Mouse (Mus musculus): ENCODE measurements at regions not wholly inside any gene's neighbourhood (a gene's known extent, or its start where the extent isn't known, plus 50 kb on each side); places are given as distances from the start of the nearest gene placed in this dataset.

DNA sequence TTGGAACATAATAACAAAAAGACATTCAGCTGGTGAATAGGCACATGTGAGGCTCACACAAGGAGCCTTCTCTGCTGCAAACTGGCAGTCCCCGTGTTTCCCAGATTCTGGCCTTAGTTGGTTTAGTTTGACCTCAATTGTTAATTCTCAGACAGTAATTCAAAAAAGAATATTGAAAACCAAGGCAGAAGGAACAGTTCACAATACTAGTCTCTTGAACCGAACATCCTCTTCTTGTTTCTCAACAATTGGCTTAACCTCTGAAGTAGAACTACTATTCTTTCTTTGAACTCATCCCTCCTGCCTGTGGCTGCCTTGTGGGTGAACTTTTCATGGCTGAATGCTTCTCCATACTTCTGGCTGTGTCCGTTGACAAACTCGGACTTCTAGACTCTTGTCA, 110.4 kb upstream of the Neil3 start:
- no peak for ATAC-seq (ENCODE audit: poor library complexity, severe bottlenecking)

DNA sequence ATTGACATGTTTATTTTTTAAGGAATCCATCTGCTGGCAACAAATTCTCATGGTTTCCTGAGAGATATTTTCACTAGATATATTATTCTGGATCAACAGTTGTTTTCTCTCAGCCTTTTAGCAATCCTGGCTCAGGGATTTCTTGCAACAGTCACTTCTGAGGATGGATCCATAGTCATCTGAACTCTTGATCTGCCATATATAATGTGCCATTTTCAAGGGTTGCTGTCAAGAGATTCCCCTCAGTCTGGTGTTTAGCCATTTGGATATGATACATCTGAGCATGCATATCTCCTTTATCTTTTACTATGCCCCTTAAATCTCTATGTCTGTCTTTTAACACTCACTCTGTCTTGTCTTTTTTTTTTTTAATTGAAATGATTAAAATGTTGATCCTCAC, 130.3 kb upstream of the Neil3 start:
- no peak for ATAC-seq (ENCODE audit: poor library complexity, severe bottlenecking)

DNA sequence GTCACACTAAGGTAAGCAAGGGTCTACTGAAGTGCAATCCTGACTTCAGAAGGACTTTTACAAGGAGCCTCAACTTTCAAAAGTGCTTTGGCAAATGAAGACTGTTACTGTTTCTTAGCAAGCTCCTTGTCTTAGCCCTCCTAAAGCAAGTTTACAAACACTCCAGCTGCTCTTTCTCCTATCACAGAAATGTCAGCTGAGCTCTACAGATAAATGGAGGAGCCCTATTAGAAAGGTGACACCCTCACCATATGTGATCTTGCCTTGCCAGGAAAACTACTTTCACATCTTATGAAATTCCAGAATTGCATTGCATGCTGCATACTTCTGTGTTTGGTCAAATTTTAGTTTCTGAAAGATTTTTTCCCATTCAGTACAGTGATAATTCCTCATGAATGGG, 136.6 kb upstream of the Neil3 start:
- ATAC-seq (ENCODE audit: poor library complexity, severe bottlenecking), result no peak

DNA sequence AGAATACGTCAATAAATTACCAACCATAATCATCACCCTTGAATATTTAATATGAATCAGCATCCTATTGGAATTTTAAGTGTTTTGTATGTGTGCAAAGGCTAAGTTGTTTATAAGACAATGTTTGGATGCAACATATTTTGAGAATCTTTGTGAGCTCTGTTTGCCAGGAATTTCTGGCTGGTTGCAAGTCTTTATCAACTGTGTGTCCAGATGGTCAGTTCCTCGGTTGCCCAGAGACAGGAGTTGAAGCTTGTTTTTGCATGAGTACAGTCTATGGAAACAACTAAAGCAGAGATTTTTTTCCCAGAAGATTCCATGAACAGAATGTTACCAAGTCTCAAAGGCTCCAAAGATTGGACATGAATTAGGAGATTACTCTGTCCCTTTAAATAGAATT, 142.0 kb upstream of the Neil3 start:
- no peak for ATAC-seq (ENCODE audit: poor library complexity, severe bottlenecking)

DNA sequence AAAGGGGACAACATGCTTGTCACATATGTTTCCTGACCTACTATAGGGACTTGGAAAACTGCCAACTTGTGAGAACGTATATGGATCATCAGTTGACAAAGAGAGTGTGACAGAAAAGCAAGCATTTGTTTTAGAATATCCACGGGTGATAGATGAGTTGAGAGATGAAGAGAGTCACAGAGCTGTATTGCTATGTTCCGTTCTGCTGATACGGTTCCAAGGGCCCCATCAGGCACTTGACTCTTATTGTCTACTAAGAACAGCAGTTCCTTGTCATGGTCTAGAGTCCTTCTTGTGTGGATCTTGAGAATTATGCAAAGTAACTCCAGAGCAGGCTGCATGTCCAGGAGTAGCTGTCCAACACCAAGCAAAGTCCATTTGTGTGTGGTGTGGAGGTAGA, 143.0 kb upstream of the Neil3 start:
- no peak for ATAC-seq (ENCODE audit: poor library complexity, severe bottlenecking)

DNA sequence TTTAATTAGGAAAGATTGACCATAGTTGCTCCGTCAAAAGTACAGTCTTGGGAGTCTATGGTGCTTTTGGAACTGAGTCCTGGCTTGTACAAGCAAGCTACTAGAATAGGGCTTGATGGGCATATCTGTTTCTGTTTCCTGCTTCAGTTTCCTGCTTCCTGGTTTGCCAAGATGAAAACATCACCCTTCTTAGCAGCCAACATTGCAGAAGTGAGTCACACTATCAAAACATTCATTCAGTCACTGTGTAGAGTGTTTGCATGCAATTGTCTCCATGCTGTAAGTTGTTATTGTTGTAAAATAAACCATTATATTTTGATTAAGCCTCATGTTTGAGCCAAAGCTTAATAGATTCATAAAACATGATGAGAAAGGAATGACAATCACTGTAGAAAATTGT, 149.3 kb upstream of the Neil3 start:
- ATAC-seq (ENCODE audit: poor library complexity, severe bottlenecking), result no peak

DNA sequence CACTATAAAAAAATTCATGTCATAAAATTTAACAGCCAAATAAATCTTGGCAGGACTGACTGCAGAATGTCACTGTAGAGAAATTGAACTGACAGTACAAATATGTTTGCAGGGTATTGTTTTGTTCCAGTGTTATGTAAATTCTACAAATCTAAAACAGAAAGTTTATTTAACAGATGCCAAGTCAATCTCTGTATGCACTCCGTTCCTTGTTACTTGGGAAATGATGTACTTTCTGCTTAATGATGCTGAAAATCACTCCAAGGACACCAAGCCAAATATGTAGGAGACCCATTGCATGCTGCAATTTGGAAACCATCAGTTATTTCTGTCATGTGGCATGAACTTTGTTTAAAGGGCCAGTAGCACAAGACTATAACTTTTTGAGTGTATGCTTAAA, 182.3 kb upstream of the Neil3 start:
- ATAC-seq (ENCODE audit: poor library complexity, severe bottlenecking), result no peak

DNA sequence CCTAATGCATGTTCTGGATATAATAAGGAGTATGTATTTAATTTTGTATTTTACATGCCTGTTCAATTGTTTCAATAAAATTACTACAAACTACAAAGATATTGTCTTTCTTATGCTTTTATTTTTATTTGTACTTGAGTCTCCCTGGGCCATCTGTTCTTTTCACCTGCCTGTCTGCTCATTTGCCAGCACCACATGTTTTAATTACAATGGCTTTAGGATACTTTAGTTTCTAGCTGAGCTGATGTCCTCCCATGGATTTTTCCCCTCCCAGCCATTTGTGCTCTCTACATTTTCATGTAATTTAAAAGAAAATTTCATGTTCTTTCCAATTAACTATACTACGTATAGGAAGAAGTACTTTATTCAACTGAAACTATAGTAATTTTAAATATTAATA, 188.5 kb upstream of the Neil3 start:
- no peak for ATAC-seq (ENCODE audit: poor library complexity, severe bottlenecking)

DNA sequence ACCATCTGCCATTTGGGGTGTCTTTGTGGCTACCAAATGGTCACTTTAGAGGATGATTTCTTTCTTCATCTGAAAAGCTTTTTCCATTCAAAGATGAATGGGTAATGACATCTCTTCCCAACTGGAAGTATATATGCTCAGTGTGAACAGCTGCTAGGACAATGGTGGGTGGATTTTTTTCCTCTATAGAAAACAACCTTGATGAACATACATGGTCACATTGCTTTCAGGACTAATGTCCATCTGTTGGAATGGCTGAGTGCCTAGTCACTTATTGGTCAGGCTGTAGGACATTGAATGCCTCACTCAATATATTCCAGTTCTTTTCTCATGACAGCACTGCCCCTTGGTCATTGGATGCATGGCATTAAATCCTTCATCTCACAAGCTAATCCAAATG, 209.0 kb upstream of the Neil3 start:
- ATAC-seq (ENCODE audit: poor library complexity, severe bottlenecking), result no peak

DNA sequence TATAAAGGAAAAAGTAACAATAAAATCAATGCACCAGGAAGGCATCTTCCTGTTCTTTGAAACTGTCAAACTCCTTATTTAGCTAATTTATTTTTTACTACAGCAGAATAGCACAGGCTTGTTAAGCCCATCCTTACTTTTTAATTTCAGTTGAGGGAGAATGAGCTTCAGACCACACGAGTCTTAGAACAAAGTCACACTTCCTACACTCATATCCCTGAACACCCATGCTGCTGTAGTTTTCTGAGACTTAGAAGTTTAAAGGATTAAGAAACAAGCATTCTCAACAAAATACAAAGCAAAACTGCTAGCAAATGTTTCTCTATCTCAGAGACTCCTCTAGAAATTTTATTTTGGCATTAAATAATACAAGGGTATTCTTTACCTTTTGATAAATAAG, 208.8 kb upstream of the Vegfc start:
- no peak for ATAC-seq (ENCODE audit: poor library complexity, severe bottlenecking)

DNA sequence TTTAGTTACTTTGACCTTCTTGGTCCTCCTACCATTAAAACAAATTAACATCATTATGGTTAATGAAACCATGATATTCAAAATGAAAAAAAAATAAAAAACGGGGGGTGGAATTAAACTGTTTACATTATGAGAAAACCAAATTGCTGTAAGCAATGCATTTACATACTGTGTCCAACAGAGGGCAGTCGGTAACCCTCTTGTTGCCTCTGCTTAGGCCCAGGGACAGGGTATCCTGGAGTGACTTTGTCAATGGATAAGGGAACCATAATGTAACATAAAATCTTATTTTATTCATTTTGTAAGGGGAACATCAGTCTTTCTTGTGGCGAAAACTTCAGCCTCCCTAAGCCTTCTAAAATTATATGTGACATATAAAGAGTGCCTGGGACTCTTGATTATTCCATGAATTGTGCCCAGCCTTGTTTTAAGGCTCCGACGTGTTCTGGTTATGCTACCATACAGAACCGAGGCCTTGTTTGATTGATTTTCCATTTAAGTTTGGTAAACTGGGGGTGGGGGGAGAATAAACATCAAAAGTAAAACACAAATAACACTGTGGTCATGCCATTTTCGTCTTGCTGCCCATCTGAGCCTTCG, 207.3 kb upstream of the Vegfc start:
- ATAC-seq (ENCODE audit: poor library complexity, severe bottlenecking), result peak; percentile 83

DNA sequence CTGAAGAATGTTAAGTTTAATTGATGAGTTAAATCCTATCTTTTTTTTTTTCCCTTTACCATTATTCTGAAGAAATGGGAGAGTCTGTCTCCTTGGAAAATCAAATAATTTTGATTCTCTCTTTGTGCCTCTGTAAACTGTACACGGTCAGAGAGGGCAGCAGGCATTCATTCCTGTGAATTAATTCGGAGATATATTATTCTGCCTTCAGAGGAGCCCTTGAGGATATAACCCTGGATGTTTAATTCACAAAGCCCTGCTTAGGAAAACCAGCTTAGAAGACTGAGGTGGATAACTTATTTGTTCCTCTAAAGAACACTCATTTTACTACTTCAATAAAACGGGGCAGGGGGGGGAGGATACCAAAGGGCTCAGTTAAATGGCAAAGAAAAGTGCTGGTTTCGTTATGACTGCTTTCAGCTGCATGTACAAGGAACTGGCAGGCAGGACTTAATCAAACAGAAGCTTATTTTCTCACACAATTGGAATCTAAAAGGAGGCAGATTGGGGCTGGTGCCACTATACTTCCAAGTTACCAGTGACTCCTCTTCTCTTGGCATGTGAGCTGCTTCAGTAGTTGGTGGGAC, 205.3 kb upstream of the Vegfc start:
- no peak for ATAC-seq (ENCODE audit: poor library complexity, severe bottlenecking)

DNA sequence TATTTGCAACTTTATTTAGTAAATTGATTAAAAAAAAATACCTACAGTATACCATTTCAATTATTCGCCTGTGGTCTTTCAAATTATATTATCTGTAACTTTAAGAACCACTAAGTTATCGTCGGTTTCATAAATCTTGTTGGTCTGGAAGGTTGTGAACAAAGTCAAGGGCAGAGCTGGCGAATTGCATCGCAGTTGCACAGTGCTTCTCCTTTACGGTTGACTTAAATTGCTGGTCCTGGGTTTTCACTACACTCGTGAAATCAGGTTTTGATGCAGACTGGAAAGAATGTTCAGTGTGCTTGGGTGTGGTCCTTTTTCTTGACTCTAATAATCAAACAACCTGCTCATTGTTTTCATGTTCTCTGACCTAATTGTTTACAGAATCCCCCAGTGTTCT, 198.6 kb upstream of the Vegfc start:
- no peak for ATAC-seq (ENCODE audit: poor library complexity, severe bottlenecking)

DNA sequence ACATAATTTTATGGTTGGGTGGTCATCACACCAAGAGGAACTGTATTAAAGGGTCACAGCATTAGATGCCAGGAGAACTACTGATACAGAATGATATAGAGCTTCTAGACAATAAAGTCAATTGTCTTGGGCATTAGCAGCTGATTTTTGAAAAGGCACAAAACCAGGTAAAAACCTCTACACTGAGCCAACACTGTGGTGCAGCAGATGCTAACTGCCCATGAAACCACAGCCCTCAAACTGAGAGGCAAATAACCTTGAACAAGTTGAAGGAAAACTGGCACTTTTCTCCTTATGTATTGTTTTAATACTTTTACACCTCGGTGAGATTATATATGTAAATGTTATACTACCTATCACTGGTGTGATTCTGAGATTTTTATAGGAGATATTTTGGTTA, 195.9 kb upstream of the Vegfc start:
- no peak for ATAC-seq (ENCODE audit: poor library complexity, severe bottlenecking)

DNA sequence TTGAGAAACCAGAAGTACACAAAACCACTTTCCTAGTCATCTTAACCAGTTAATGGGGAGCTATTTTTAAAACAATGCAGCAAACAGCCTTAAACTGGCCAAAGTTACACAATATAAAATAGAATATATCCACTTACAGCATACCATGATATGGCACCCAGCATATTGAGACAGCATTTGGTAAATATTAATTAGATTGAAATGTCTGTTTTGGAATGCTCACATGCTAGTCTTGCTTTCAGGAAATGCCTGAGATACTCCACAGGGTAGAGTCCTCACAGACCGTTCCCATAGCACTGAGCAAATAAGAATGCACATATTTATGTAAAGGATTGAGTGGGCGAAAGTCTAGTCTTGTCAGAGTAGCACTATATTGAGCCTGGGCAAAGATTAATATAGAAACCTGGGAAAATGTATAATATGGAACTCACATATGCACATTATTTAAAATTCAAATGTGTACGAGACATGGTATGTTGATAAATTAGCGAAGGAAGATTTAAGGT, 185.1 kb upstream of the Vegfc start:
- no peak for ATAC-seq (ENCODE audit: poor library complexity, severe bottlenecking)

DNA sequence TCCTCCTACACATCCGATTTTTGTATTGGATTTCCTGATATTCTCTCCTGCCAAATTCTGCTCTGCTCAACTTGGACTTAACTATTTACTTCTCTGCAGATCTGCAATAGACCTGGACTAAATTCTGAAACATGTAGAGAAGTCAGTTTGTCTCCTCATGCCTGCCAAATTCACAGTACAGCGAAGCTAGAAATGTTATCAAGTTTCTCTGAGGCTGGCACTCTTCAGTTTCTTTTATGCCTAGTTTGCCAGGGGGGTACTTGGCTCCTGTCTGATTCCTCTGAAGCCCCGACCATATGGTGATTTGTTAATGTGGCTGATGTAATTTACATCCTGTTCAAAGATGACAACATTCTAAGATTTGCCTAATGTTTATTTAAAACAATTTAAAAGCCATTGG, 184.6 kb upstream of the Vegfc start:
- ATAC-seq (ENCODE audit: poor library complexity, severe bottlenecking), result no peak

DNA sequence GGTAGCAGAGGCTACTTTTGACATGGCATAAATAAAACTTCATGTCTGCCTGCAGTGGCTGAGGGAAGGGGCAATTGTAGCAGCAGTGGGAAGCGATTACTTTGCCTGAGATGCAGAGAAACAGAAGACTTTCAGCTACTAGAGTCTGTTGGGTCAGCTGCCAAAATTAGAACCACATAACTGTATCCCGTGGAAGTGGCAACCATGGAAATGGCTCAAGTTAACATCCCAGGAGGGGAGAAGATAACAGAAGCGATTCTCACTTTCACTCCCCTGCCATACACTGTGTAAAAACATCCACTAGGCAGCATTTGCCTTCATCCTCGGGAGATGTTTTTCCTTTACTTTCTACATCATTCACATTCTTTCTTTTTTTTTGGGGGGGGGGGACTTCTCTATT, 155.1 kb upstream of the Vegfc start:
- no peak for ATAC-seq (ENCODE audit: poor library complexity, severe bottlenecking)

DNA sequence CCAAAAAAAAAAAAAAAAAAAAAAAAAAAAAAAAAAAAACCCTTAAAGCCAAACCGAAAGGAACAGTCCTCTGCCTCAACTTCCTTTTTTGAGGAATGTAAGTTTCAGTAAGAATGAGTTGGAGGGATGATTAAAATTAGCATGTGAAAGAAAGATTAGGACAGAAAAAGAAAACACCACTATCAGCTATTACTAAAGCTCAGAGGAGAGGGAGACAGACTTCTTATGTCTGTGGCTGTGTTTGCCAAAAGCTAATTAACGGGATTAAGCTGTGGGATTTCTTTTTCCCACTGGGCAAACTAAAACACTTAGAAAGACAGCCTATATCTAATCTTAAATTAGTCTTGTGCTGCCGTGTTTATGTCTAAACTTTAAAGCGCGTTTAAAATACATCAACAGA, 146.7 kb upstream of the Vegfc start:
- ATAC-seq (ENCODE audit: poor library complexity, severe bottlenecking), result no peak

DNA sequence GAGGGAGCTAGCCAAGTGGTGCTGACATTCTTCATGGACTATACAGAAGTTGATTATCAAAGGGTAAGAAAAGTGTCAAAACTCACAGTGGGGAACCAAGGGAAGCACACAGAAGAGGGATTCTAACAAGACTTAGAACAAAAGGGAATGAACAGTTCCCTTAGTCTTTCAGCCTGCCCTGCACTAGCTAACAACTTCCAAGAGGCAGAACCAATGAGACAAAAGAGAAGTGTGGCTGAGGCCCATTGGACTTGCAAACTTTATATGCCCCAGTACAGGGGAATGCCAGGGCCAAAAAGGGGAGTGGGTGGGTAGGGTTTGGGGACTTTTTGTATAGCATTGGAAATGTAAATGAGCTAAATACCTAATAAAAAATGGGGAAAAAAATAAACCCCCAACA, 139.0 kb upstream of the Vegfc start:
- no peak for ATAC-seq (ENCODE audit: poor library complexity, severe bottlenecking)

DNA sequence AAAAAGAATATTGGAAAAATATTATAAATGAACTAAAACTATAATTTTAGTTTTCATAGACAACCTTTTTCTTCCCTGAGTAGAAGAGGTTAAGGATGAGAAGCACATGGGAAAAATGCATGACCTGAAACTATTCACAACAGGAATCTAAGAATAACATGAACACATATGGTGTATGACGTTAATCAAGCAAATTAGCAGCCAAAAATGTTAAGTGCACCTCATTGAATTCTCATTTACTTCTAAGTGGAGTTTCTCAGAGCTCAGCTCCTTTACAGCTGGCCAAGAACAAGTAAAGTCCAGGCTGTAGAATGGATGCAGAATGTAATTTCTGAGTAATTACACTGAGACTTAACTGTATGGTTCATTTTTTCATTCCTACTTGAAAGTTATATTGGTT, 137.9 kb upstream of the Vegfc start:
- no peak for ATAC-seq (ENCODE audit: poor library complexity, severe bottlenecking)

DNA sequence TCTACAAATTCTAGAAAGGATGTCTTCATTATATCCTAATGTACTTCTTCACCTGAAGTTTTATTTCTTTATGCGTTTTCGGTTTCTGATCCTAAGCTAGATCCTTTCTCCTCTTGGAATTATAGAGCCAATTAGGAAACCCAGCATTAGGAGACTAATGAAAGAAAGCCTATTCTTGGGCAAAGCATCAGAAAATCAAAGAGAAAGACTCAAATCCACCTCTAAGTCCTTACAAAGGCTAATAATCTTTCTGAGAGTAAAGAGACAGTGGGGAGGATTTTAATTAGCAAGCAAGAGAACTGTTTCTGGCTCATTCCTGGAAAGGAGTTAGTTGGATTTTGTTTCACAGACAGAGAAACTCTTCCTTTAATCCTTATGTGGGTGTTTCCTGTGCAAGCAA, 136.3 kb upstream of the Vegfc start:
- no peak for ATAC-seq (ENCODE audit: poor library complexity, severe bottlenecking)

DNA sequence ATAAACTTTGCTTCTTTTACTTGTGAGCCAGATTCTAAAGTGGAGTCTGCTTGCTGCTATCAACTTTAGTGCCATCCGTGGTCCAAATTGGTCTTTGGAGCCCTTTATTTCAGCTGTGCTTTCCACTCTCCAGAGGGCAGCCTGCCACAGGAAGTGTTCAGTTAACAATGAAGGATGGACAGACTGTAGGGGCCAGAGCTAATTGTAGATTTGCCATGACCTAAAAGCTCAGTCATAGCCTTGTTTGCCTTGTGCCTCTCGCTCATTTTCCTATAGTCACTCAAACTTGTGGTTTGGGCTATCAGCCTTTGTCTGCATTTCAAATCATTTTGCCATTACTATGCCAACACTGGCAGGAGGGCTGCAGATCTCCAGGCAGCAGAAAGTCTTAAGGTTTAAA, 131.8 kb upstream of the Vegfc start:
- no peak for ATAC-seq (ENCODE audit: poor library complexity, severe bottlenecking)

DNA sequence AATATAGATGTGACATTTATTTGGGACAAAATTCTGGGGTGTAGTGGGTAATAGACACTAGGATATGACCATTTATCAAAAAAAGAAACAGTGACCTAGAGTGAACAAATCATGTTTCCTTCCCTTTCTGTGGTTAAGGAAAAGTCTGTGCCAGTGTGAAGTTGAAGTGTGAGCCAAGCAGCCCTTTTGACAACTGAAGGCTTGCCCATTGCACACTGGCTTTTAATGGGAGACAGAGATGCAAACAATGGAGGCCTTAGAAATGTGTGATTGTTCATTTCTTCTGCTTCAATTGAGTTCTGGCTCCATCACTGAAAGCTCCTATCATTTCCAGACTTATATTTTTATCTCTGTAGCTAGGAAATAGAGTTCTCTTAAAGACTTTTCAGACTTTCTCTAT, 130.0 kb upstream of the Vegfc start:
- ATAC-seq (ENCODE audit: poor library complexity, severe bottlenecking), result no peak

Measured in megakaryocyte, adult 5-6 weeks (primary cell).